Mouse (Mus musculus) heart, postnatal 0 days (tissue): Measurements from ENCODE around the gene Abcc10.

Experiments used
- CTCF ChIP-seq: IDR thresholded peaks from 2 replicates; pipeline ENCODE4 v1.5.1; 2016; ENCODE audit warnings: antibody characterized with exemption, control low read depth, low read depth
- EP300 ChIP-seq: IDR thresholded peaks from 2 replicates; pipeline ENCODE4 v1.6.1; 2016; ENCODE audit warnings: antibody characterized with exemption, low read depth

DNA sequence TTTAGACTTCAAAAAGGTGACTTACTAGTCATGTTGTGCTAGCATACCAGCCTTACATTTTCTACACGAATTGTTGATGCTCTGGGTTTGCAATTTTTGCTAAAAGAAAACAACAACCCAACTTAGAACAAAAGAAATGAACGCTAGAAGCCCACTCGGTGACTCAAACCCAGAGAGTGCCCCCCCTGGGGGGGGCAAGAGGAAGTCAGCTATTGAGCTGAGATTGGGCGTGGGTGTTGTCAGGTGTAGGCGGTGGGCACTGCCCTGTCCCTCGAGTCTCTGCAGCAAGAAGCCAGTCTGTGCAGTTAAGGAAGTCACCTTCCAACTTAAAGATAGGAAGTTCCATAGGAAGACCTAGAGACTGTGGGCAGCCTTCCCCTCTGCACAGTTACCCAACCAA lies 31.6 kb downstream of the Abcc10 start:
- TF ChIP-seq CTCF (no peak), EP300 (no peak)
